Mouse (Mus musculus) testis, postnatal 14 days (tissue): ENCODE data around the gene Lztfl1.
"Not testable (repeated sequence)": the region's sequence is repeated elsewhere in the genome, so short reads cannot be mapped to it uniquely, and the experiment has no call there.

Experiments used
- DNase-seq: peaks from one replicate; pipeline ENCODE4 v3.0.0; 2021; ENCODE audit warnings: low spot score

The Lztfl1 gene

GRCm38 (mm10) chr9:123717186-123718008 is at the start of gene Lztfl1:
Lztfl1 (minus strand) TSS chr9:123717697.
- peak; percentile 97 for DNase-seq

DNA sequence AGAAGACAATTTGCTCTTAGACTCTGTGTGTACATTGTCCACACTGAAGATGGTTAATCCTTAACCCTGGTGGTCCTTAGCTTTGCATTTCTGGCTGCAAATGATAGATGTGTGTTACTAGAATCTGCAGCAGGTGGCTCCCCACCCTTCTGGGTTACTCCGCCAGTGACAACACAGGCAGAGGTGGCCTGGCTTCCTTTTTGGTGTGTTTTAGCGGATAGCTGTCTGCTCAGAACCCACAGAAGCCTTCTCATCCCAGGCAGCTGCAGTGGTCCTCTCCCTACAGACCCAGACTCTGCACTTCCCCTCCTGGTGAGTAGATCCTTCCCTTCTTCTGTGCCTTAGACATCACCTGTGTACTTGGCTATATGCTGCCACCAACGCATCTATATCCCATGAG is 49.5 kb upstream of the Lztfl1 start:
- no peak for DNase-seq

DNA sequence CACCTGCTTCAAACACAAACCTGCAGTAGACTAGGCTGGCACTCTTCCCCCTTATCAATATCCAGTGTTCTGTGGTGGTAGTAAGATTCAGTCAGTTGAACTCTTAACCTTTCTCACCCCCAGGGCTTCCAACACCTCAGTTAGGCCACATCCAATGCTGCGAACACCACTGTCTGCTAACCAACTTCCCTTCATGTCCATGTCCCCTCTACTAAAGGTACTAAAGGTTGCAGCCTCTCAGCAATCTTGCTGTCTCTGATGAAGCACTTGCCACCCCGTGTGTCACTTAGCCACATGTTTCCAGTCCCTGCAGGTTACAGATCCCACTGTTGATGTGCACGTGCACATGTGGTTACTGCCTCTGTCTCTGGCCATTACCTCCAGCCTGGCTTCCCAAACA is 46.3 kb upstream of the Lztfl1 start:
- DNase-seq, result no peak

- no peak for DNase-seq
Measured at GRCm38 (mm10) chr9:123762886-123763285, 45.4 kb upstream of the Lztfl1 start.

- no peak for DNase-seq
Measured at GRCm38 (mm10) chr9:123760806-123761205, 43.3 kb upstream of the Lztfl1 start.

GRCm38 (mm10) chr9:123758645-123759044 is 41.1 kb upstream of the Lztfl1 start:
- no peak for DNase-seq

- no peak for DNase-seq
Measured at GRCm38 (mm10) chr9:123758156-123758555, 40.7 kb upstream of the Lztfl1 start.

GRCm38 (mm10) chr9:123757326-123757725 is 39.8 kb upstream of the Lztfl1 start:
- DNase-seq, result no peak

DNA sequence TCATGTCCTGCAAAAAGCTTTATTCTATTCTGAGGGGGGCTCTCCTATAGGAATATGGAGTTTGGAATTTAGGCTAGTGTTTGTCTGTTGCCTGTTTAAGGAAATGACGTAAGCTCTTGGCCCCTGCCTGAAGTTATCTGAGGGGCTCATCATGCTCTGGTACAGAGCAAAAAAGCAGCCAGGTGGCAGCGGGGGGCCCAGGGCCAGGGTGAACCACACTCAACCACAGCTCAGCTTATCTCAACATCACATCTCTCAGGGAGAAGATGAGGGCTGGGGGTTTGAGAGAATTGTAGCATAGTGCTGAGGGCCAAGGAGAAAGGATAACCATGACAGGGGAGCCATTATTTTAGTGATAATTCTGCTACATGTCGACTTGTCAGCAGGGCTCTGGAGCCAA is 39.3 kb upstream of the Lztfl1 start:
- no peak for DNase-seq

- no peak for DNase-seq
Measured at GRCm38 (mm10) chr9:123754333-123754732, 36.8 kb upstream of the Lztfl1 start.

DNA sequence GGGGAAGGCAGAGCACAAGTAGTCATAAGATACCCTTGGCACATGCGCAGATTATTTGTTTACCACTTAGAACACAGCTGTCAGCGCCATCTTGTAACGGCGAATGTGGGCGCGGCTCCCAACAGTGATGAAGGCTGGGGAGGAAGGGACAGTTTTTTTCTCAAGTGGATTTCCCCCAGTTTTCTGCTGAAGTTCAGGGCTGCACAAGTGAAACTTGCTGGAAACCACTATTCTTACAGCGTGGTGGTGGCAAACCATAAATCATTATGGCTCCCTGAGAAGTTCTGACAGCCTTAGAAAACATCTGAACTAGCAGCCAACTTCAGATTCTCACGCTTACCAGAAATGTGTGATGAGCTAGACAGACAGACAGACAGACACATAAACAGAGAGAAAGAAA is 32.2 kb upstream of the Lztfl1 start:
- not testable (repeated sequence) for DNase-seq

- DNase-seq, result no peak
Measured at GRCm38 (mm10) chr9:123740799-123741198, 23.3 kb upstream of the Lztfl1 start.

GRCm38 (mm10) chr9:123734133-123734532 is 16.6 kb upstream of the Lztfl1 start:
- no peak for DNase-seq

DNA sequence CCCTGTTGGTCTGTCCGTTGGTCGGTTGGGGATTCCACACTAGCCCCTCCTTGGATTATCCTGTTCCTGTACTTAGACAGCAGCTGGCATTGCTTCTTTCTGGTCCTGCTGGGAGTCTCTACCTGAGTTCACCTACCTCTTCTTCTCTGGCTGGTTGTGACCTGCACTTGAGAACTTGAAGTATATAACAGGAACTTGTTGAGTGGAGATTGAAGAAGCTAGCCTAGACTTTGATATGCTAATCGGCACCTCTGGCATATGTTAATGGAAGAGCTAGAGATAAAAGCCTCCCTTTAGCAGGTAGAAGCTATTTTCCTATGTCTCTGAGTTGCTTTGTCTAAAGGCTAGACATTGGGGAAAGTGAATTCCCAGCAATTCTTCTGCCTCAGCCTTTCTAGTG is 13.8 kb upstream of the Lztfl1 start:
- DNase-seq, result no peak

DNA sequence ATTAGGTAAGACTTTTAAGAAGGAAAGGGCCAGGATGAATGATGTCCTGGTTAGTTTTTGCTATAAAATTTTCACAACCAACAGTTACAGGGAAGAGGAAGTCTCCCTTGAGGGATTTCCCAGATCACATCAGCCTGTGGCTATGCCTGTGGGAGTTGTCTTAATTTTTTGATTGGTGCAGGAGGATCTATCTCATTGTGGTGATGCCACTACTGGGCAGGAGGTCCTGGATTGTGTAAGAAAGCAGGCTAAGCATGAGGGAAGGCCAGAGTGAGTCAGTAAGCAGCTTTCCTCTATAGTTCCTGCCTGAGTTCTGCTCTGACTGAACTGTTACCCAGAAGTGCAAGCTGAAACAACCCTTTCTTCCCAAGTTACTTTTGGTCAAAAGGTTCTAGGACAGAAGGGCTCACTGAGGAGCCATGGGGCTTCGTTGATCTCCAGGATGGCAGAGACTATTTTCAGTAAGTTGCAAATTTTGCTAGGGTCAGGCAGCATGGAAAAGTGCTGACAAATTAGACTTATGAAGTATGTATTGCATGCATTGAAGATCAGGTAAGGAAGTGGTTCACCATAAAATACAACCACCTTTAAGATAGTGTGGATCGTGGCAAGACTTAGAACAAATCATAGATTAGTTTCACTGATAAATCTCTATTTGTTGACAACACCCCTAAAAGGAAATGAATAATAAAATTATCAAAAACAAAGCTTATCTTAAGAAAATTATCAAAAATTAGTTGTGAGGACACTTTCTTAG is 5.4 kb upstream of the Lztfl1 start:
- DNase-seq, result no peak

DNA sequence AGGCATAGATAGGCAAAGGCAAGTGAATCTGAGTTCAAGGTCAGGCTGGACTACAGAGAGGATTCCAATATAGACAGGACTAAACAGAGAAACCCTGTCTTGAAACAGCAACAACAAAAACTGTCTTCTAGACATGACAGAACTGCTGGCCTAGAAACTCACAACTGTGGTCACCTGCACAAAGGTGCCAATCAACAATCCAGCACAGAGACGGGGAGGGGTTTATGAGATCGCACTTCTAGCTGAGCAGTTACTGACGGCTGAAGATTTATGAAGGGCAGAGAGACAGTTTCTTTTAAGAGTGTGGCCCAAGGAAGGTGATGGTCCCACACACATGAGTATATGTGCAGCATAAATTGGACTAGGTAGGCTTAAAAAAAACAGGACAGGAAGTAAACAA is 1.2 kb downstream of the Lztfl1 start:
- DNase-seq, result no peak

GRCm38 (mm10) chr9:123713111-123713510 is 4.4 kb downstream of the Lztfl1 start:
- DNase-seq, result no peak

GRCm38 (mm10) chr9:123709226-123709625 is 8.3 kb downstream of the Lztfl1 start:
- DNase-seq, result no peak

DNA sequence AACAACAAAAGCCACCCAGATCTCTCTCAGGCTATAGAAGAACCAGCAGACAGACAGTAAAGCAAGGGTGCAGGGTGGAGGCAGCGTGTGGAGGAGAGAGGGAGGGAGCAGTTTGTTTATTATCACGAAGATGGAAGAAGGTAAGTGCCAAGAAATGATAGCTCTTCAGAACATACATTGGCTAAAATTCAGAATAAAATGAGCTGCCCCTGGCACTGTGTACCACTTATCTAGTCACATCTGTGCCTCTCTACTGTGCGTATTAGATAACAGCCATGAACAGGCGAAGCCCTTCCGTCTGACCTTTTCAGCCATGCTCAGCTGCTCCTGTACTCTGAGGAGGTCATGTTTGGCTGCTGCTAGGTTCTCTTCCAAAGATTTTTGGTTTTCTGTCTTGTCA is 15.7 kb downstream of the Lztfl1 start:
- no peak for DNase-seq

DNA sequence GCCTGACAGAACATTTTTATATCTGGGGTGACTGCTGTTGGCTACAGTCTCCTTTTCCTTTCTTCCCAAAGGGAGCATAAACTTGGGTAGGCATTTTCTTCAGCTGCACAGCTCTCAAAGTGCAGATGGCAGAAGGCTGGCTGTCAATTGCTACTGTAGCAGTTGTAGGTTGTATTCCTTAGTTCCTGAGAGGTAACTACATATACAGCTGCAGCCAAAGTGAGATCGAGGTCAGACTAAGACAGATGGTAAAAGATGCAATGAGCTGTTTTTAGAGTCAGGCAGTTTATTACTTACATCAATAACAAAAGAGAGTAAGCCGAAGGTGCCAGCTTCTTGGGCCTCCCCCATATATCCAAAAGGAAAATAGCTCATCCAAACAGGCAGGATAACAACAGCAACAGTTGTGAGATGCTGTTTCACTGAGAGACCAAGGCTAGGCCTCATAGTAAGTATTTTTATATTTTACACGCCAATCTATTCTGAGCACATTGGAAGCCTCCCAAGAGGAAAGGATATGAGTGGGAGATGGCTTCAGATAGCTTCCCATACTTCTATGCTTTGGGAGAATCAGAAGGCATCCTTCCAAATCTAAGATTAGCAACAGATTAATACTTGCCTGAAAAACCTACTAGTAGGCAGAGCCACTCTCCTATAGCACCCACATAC is 21.7 kb downstream of the Lztfl1 start:
- no peak for DNase-seq

- no peak for DNase-seq
Measured at GRCm38 (mm10) chr9:123688227-123688626, 29.3 kb downstream of the Lztfl1 start.

GRCm38 (mm10) chr9:123686206-123686605 is 31.3 kb downstream of the Lztfl1 start:
- no peak for DNase-seq

DNA sequence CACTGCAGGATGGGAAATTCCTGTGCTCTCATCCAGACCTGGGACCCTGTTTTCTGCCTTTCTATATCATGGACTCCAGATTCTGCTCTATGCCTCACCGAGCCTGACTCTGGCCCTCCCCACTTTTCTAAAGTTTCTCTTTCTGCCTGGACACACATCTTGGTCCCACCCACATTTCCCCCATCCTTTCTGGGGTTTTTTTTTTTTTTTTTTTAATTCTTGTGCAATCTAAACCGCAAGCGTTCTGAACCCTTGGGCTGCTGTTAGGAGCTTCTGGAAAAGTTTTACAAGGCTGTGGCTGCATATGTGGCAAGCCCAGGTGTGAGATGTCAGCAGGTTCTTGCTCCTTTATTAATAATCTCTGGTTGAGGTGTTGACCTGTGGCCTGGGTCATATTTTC is 33.8 kb downstream of the Lztfl1 start:
- no peak for DNase-seq
